In genomic region chr15:103552096-103552690, GRCm38 (mm10) we compare ENCODE assay signal across 9 mouse cellular contexts. TPM values are rescaled to one million over a fixed set of nuclear protein-coding genes. Genes with fewer than 3 reads are reported as not detected.
DNase-seq lines count a peak whose midpoint lies in the region; TF ChIP-seq lines count a peak whose summit lies in the region.
"Had no signal": no experiment of that assay in that cellular context is flagged by ENCODE, and none has a peak within 500 bp of the region (broad histone marks: within the 10 kb centered on the region; RNA-seq: fewer than 3 reads in every experiment).

No protein-coding gene starts in this region.

- H3K27ac ChIP-seq in cerebellum, adult 2 months (ENCODE audit: insufficient read depth, low read length): no peak overlapping the region

- no peaks in the 10 kb centered on the region for H3K4me1 ChIP-seq in cerebellum, adult 2 months (ENCODE audit: control insufficient read depth, insufficient read depth, low read length)
- H3K4me1 ChIP-seq in lung, adult 2 months (ENCODE audit: control insufficient read depth, insufficient read depth, low read length): no peaks in the 10 kb centered on the region

- peak; percentile 74 for TF ChIP-seq CTCF in cerebellum, adult 2 months (IDR thresholded peaks at IDR 0.05; ENCODE audit: borderline replicate concordance, insufficient read depth, low read depth, low read length)
- TF ChIP-seq CTCF in lung, adult 2 months (IDR thresholded peaks at IDR 0.05; ENCODE audit: insufficient read depth, low read length): peak; percentile 61

- H3K27me3 ChIP-seq in cerebellum, adult 2 months (ENCODE audit: control insufficient read depth, insufficient read depth, low read length): no peaks in the 10 kb centered on the region
- H3K27me3 ChIP-seq in splenic B cell, adult 2 months (ENCODE audit: control insufficient read depth, insufficient read depth, low read length, poor library complexity, severe bottlenecking): no peaks in the 10 kb centered on the region

- no peaks in the 10 kb centered on the region; the same call in 1 of the 2 replicates for H3K36me3 ChIP-seq in splenic B cell, adult 2 months (ENCODE audit: control insufficient read depth, insufficient read depth, low read length, poor library complexity, severe bottlenecking)

- DNase-seq in cerebellum, adult 2 months: no peak
- DNase-seq in cerebellum, adult 11 months: no peak
- DNase-seq in right cerebral cortex, adult 18-20 months: peak; percentile 53
- DNase-seq in right cerebral cortex, postnatal 36 days (ENCODE audit: low spot score in 2 of 2): no peak
- peak; percentile 76 to 89 for DNase-seq in cerebellum, postnatal 10 days
- peak; percentile 18 to 30 for DNase-seq in heart, postnatal 36 days
- no peak for DNase-seq in lung, adult 2 months
- peak; percentile 68 for DNase-seq in splenic B cell, adult 2 months (ENCODE audit: low read depth, low spot score)

- H3K4me3 ChIP-seq in cerebellum, adult 2 months (replicated peaks; ENCODE audit: insufficient read depth, low read depth, low read length): no peak overlapping the region
- H3K4me3 ChIP-seq in lung, adult 2 months (replicated peaks; ENCODE audit: extremely low read depth, low read depth, low read length): no peak overlapping the region

- TF ChIP-seq POLR2A in cerebellum, adult 2 months (IDR thresholded peaks at IDR 0.05; ENCODE audit: borderline replicate concordance, insufficient read depth, low read length): no peak
- TF ChIP-seq POLR2A in lung, adult 2 months (IDR thresholded peaks at IDR 0.05; ENCODE audit: borderline replicate concordance, extremely low read depth, low read depth, low read length): no peak

- intact Hi-C loops in heart, postnatal 36 days (cut with DNase I): no loop called here

- WGBS in cerebellum, adult 2 months: 47% methylated on average over 3 of the region's 3 CpGs
- WGBS in lung, adult 2 months: 44% methylated on average over 3 of the region's 3 CpGs

RNA-seq across cellular contexts. Expression of gene Glycam1, which starts 12.7 kb away (rescaled TPM):
- 0.40 TPM in 1 of 2 replicates, not detected in the other for polyA plus RNA-seq in cerebellum, adult 2 months (2012; rRNA removed)
- not detected for total RNA-seq in heart, postnatal 36 days (2021)
- not detected in 2 replicates for polyA plus RNA-seq in lung, adult 2 months (2012; rRNA removed)
- total RNA-seq: left cerebral cortex, adult 18-20 months had no signal

RNA-seq across cellular contexts. Expression of gene Ppp1r1a, which starts 14.4 kb away (rescaled TPM):
- 28.3 and 30.0 TPM in 2 replicates for polyA plus RNA-seq in cerebellum, adult 2 months (2012; rRNA removed)
- total RNA-seq in heart, postnatal 36 days (2021): 10 to 100 TPM in 1 of 2 experiments, 1 to 10 TPM in 1; 9.4 to 10.1 TPM
- 6.9 and 9.0 TPM in 2 replicates for polyA plus RNA-seq in lung, adult 2 months (2012; rRNA removed)

RNA-seq across cellular contexts. Expression of gene Pde1b, which starts 49.4 kb away (rescaled TPM):
- polyA plus RNA-seq in cerebellum, adult 2 months (2012; rRNA removed): 57.5 and 62.5 TPM in 2 replicates
- total RNA-seq in heart, postnatal 36 days (2021): 1 to 10 TPM; 1.2 to 1.5 TPM
- 6.8 and 8.0 TPM in 2 replicates for polyA plus RNA-seq in lung, adult 2 months (2012; rRNA removed)

Comparison
In these comparisons a context has a peak if more than half of its experiments do, and no peak if none do; other contexts are left out.
1. DNase-seq: peak in right cerebral cortex, adult 18-20 months (single experiment), cerebellum, postnatal 10 days (2 of 2), heart, postnatal 36 days (2 of 2) and splenic B cell, adult 2 months (single experiment); none in cerebellum, adult 2 months (0 of 2), cerebellum, adult 11 months (single experiment), right cerebral cortex, postnatal 36 days (0 of 2) and lung, adult 2 months (single experiment).